Mouse (Mus musculus) cerebellum, adult 11 months (tissue): ENCODE results near the gene Rpp25l.
"Not testable (repeated sequence)": the region's sequence is repeated elsewhere in the genome, so short reads cannot be mapped to it uniquely, and the experiment has no call there.

ENCODE experiments used
- DNase-seq: peaks from one replicate; pipeline ENCODE4 v3.0.0; 2022

Gene Rpp25l

DNA sequence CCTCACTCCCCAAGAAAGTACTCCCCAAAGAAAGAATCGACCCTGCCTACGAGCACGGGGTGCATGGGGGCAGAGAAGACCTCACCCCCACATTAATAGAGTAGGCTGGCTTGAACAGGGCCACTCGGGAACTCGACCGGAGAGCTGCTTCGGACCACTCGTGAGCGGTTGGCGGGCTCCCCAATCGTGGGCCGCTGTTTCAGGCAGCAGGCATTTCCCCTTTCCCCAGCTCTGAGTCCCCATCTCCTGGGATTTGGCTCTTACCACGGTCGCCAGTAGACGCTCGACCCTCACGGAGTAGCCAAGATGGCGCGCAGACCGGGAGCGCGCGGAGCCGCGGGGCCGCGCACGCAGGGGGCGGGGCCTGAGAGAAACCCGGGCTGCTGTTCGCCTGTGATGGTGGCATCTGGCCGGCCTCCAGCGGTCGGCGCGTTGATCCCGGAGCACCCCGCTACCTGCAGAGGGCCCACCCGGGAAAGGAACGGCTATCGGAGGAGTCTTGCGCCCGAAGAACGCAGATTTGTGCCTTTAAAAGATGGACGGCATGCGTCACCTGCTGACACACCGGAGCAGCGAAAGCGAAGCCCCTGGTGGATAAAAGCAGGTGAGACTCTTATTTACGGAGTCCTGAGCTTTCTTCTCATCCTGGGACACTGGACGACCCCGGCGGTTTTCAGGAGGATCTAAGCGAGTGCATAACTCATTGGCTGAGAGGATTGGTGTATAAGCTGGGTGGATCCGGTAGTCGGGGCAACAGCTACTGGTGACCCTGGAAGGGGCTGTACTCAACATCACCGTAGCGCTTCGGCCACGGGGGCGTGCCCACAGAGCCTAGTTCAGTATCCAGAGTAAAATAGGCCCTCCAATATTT lies at the start of gene Rpp25l:
Rpp25l (minus strand) TSS at position 338 of the 871 bp plus-strand sequence.
- peak; percentile 85 for DNase-seq

DNA sequence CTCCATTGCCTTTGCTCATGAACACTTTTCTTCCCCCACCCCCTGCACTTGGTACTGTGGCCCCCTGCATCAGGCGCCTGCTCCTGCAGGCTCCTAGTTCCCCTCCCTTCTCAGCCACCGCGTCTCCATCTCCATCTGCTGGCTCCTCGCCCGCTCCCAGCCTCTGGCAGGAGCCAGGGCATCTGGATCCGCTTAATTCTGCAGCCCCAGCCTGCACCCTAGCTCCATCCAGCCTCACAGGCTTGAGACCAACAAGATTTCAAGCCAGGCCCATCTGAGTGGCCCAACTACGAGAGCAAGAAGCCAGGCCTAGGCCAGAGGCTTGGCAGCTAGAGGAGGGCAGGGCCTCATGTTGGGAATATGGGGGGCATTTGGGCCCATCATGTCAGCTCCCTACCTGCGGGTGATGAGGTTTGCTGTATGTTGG lies 49.4 kb upstream of the Rpp25l start:
- not testable (repeated sequence) for DNase-seq

- DNase-seq: no peak
Measured at GRCm38 (mm10) chr4:41762099-41762687, 48.9 kb upstream of the Rpp25l start.

DNA sequence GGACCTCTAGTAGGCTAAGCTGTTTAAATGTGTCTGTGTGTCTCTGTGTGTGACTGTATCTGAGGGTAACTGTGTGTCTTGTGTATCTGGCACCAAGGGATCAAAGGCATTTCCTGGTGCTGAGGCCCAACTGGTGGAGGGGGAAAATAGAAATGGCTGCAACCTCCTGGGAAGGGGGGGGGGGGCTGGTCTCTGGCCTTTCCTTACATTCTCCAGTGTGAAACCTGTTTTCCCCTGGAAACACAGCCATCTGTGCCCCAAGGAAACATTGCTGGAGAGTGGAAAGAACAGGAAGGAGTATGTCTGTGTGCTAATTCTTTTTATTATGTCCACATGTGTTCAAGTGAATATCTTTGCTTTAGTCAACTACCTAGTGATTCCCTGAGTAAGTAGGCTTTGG lies 48.3 kb upstream of the Rpp25l start:
- no peak for DNase-seq

- no peak for DNase-seq
Measured at GRCm38 (mm10) chr4:41760911-41761310, 47.6 kb upstream of the Rpp25l start.

GRCm38 (mm10) chr4:41760288-41760721 lies 47.0 kb upstream of the Rpp25l start:
- peak; percentile 90 for DNase-seq

GRCm38 (mm10) chr4:41759656-41760287 lies 46.4 kb upstream of the Rpp25l start:
- DNase-seq: no peak

DNA sequence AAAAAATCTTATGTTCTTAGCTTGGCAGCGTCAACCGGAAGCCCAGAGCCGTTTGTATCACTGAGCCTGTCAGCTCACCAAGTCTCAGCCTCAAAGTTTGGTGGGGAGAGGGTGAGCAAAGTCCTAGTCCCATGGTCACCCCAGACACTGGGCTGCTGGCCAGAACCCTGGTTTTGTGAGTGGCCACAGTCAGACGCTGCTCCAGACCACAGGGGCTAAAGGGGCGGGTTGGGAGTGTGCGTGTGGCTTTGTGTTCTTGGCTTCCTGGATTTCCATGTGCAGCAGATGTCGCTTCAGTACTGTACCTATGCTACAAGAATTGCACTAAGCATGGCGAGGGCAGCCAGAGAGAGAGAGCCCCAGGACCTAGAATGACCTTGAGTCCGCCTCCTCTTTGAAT lies 45.9 kb upstream of the Rpp25l start:
- no peak for DNase-seq

- no peak for DNase-seq
Measured at GRCm38 (mm10) chr4:41758701-41759100, 45.4 kb upstream of the Rpp25l start.

GRCm38 (mm10) chr4:41758021-41758420 lies 44.7 kb upstream of the Rpp25l start:
- DNase-seq: no peak

- no peak for DNase-seq
Measured at GRCm38 (mm10) chr4:41757321-41757720, 44.0 kb upstream of the Rpp25l start.

DNA sequence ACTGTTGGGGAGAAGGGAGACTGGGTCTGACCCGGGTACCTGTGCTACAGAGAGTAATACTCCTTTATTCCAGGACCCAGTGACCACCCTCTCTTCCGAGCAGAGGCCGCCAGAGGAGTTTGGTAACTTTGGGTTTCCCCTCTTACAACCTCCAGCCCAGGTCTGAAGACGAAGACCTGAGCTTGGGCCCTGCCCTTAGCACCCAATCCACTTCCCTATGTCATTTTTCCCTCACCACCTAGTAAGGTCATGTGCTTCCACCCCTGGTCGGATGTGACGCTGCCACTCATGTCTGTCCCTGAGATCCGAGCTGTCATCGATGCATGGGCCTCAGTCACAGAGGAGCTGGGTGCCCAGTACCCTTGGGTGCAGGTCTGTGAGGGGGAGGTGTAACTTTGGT lies 43.1 kb upstream of the Rpp25l start:
- DNase-seq: no peak

- peak; percentile 87 for DNase-seq
Measured at GRCm38 (mm10) chr4:41755338-41756305, 42.3 kb upstream of the Rpp25l start, which contains the start of gene Sigmar1. Gene Sigmar1, minus strand, starts transcription at chr4:41756157.

GRCm38 (mm10) chr4:41754797-41755337 lies 41.5 kb upstream of the Rpp25l start, which contains the start of gene Galt:
Gene Galt, plus strand, starts transcription at chr4:41755228.
- no peak for DNase-seq

GRCm38 (mm10) chr4:41745021-41745420 lies 31.7 kb upstream of the Rpp25l start:
- DNase-seq: no peak

- DNase-seq: no peak
Measured at GRCm38 (mm10) chr4:41744131-41744530, 30.8 kb upstream of the Rpp25l start.

DNA sequence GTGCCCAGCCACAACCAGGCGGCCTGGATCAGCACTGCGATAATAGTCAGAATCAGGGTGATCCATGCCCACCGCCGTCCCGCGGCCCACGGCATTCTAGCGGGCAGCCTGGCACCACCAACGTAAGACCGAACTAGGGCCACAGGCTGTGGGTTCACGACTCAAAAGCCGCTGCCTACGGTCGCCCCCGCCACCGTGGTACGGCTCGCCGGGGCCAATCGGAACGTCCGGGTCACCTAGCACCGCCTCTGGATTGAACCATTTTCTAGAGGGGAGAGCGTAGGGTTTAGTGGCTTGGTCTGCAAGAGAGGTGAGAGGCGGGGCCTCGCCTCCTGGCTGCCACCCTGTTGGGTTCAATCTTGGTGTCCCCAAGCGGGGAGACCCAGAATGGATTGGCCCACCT lies 27.8 kb upstream of the Rpp25l start:
- peak; percentile 93 for DNase-seq

DNA sequence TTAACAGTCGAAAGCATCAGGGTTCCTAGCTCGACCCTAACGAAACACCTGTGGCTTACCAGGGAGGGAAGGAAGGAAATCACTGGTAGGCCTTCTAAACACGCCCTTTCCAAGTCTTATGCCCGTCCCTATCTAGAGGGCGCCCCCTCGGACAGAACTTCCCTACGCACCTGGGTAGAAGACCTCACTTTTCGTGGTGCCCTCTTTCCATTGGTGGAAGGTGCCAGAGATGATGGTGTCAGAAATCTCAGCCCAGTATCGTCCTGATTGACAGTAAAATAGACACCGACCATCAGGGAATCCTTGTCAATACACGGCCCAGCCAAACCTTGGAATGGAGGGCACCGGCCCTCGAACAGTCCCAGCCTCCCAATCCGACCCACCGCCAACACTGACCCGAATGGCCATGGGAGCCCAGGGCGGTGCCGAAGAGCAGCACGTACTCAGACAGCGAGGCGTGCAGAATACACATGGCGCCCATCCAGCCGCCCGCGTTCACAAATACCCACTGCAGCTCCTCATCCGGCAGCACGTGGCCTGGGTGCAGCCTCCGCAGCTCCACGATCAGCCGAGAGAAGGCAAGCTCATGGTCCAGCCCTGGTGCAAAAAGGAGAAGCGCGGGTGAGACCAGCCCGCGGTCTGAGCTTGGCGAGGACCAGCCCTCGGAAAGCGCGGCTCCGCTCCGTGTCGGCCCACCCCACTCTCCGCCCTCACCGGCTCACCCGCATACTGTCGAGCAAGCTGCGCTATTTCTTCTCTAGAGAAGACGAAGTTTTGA lies 27.2 kb upstream of the Rpp25l start:
- peak; percentile 57 for DNase-seq

DNA sequence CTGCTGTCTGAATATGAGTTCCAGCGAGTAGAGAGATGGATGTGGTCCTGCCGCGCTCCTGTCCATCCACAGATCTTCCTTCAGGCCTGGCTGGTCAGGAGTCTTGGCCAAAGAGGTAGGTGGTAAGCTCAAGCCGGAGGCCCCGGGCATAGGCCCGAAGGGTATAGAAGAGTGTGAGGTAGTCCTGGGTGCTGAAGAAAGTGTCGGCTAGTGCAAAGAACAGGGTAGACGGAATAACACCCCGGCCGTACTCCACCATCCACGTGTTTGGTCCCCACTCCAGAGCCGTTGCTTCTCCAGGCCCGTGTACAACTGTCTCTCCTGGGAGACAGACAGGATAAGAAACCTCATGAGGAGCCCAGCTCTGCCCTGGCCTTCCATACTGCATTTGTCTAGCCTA lies 25.9 kb upstream of the Rpp25l start:
- no peak for DNase-seq

DNA sequence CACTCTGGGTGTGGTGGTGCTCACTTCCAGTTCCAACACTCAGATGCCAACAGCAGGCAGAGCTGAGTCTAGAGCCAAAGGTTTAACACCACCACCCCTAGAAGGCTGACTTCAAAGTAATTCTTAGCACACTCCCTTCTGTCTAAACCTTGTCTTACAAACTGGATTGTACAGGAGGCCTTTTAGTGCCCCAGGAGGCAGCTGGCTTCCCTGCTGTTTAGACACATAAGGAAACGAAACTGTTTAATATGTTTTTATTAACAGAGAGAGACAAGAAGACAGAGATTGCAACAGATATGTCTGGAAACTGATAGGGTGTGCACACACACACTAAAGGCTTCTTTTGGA lies 24.9 kb upstream of the Rpp25l start:
- DNase-seq: no peak

GRCm38 (mm10) chr4:41737602-41738255 lies 24.4 kb upstream of the Rpp25l start:
- DNase-seq: peak; percentile 57
